Mouse (Mus musculus): Measurements from ENCODE around the gene Gtf3c2.

- no peak for TF ChIP-seq CTCF (IDR thresholded peaks at IDR 0.05; ENCODE audit: low read depth, low read length)
- no peak for TF ChIP-seq GATA2 (IDR thresholded peaks at IDR 0.05; ENCODE audit: borderline replicate concordance, low read depth, low read length)
- no peak for TF ChIP-seq TAL1 (conservative IDR thresholded peaks at IDR 0.05; ENCODE audit: low read depth, low read length)
- no peak for TF ChIP-seq POLR2AphosphoS5 (IDR thresholded peaks at IDR 0.05; ENCODE audit: insufficient replicate concordance, low read depth, low read length)
These were observed 24.5 kb upstream of the Gtf3c2 start for GRCm38 (mm10) chr5:31204421-31204820.
